Mouse (Mus musculus): ENCODE measurements around the gene Fbxo36. TPM values are rescaled to one million over a fixed set of nuclear protein-coding genes. Genes with fewer than 3 reads are reported as not detected.

The Fbxo36 gene
- 3.2 TPM for polyA plus RNA-seq (2017; shearing (Covaris generic))

DNA sequence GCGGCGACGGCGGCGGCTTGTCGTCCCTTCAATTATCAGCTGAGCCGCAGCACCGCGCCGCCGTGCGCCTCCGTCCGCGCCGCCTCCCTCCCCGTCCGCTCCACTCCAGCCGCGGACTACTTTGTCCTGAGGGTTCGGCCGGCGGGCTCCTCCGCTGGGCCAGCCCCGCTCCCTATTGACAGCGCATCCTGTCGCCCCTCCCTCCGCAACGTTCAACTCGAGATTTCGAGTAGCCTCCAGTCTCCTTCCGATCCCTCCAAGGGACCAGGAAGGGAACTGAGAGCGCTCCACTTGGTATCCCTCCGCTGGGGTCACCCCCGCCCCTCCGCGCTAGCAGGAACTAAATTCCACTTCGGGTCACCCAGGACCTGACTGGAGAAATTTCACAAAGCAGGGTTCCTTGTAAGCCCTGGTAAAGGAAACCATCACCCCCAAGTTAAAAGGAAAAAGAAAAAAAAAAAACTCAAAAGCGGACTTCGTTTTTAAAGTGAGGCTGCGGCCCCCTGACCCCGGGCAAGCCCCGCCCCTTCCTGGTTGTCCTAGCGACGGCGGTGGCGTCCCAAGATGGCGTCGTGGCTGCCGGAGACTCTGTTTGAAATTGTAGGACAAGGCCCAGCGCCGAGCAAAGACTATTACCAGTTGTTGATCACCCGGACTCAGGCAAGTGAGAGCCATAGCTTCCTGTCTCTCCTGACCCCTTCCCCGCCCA is at the start of gene Fbxo36:
Gene Fbxo36, plus strand, starts transcription at position 533 of the 709 bp plus-strand sequence.

DNA sequence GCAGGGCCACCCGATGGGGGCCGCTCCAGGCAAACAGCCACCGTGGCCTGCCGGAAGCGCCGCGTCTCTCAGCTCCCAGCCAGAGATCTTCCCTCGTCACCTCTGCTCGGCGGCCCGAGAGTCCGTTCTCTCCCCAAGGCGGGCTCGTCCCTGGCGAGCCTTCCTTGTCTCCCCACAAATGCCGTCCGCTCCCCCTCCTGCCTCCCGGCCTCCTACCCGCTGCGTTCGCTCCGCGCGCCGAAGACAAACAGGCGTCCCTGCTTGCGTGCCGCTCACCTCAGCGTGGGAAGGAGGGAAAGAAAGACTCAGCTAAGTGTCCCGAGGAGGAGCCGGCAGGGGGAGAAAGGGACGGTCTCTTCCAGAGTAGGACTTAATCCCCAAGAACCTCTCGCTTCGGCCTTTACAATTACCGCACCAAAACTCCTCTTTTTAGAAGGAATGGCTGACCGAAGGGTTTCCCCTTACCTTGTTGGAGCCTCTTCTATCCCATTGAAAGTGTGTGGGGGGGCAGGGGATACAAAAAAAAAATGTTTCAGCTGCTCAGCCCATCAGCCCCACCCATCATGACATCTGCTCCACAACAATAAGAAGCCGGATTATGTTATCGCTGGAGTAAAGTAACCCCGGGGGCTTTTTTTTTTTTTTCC is 500 bp downstream of the Fbxo36 start, which contains the start of gene Trip12:
Gene Trip12, minus strand, starts transcription at position 499 of the 647 bp plus-strand sequence.

DNA sequence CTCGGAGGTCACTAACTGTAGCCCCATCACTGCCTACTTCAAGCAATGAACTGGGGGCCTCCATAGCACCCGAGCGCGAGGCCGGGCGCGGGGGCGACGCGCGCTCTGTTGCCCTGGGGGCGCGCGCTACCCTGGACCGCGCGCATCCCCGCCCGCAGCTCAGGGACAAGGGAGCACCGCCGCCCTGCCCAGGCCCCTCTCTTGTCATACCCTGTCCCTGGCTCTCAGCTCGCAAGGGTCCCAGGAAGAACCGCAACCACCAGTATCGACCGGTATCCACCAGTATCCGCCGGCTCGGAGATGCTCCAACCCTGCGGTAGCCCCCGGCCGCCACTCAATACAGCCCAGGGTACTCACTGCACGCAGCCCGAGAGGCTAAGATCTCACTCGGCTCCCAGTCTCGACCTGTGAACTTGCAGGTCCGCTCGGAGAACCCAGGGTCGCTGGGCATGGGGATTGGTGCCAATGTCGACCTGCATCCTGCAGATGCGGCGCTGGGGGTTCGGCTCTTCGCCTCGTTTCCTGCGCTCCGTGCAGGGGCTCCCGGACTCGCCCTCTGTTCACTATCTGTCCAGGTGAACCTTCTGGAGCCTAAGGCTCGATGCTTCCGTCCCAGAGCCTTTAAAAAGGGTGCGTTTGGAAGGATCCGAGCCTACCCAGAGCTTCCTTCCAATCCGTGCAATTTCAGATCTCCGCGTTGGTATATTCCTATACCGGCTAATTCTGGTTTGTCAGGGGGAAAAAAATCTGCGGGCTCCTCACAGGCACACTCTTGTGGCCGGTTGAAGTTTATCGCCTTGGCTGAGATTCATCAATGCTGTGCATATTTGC is 95.1 kb downstream of the Fbxo36 start, which contains the start of gene Slc16a14:
Gene Slc16a14, minus strand, starts transcription at position 632 of the 831 bp plus-strand sequence.

Other genes with a start within 250 kb of the Fbxo36 start
- not detected for gene Dner, start 143.6 kb upstream of the Fbxo36 start, polyA plus RNA-seq (2017; shearing (Covaris generic))
- gene Trip12, start 675 bp downstream of the Fbxo36 start, polyA plus RNA-seq (2017; shearing (Covaris generic)), result 270 TPM
- gene Slc16a14, start 95.3 kb downstream of the Fbxo36 start, polyA plus RNA-seq (2017; shearing (Covaris generic)), result not detected

Data from activated CD4-positive, CD25-positive, alpha-beta regulatory T cell, adult 9 weeks (primary cell).